Mouse (Mus musculus): Measurements from ENCODE around the gene Rbp1. TPM values are rescaled to one million over a fixed set of nuclear protein-coding genes. Genes with fewer than 3 reads are reported as not detected.

The Rbp1 gene
- total and polyA plus RNA-seq, 2 experiments: 10.7 to 11.5 TPM

- 26% methylated on average over 2 of the region's 2 CpGs for WGBS
- no peaks in the 10 kb centered on the region for H3K79me2 ChIP-seq (ENCODE audit: control insufficient read depth, insufficient read depth, low read length)
- no peak overlapping the region for H3K27ac ChIP-seq (replicated peaks; ENCODE audit: insufficient read depth, low read depth, low read length)
- no peak overlapping the region for H3K4me3 ChIP-seq (ENCODE audit: insufficient read depth, low read depth, low read length)
- H3K4me1 ChIP-seq (ENCODE audit: control insufficient read depth, insufficient read depth, low read length): no peaks in the 10 kb centered on the region
- H3K36me3 ChIP-seq (ENCODE audit: control insufficient read depth, insufficient read depth, low read length): no peaks in the 10 kb centered on the region
- no peaks in the 10 kb centered on the region for H3K27me3 ChIP-seq (ENCODE audit: control insufficient read depth, insufficient read depth, low read length)
- TF ChIP-seq CTCF (IDR thresholded peaks at IDR 0.05; ENCODE audit: low read depth, low read length): no peak
- TF ChIP-seq POLR2A (IDR thresholded peaks at IDR 0.05; ENCODE audit: extremely low read depth, insufficient read depth, low read length): no peak
- no peak for DNase-seq (ENCODE audit: extremely low read depth, low read depth, low spot score)
- H3K9ac ChIP-seq (ENCODE audit: low read depth, low read length): no peak overlapping the region
These were observed 43.9 kb downstream of the Rbp1 start for GRCm38 (mm10) chr9:98466709-98467108.

- Histone ChIP-seq H3K27me3 (ENCODE audit: control insufficient read depth, insufficient read depth, low read length) (no peaks in the 10 kb centered on the region), H3K27ac (replicated peaks; ENCODE audit: insufficient read depth, low read depth, low read length) (no peak overlapping the region), H3K9ac (ENCODE audit: low read depth, low read length) (no peak overlapping the region), H3K36me3 (ENCODE audit: control insufficient read depth, insufficient read depth, low read length) (no peaks in the 10 kb centered on the region), H3K4me3 (ENCODE audit: insufficient read depth, low read depth, low read length) (no peak overlapping the region), H3K4me1 (ENCODE audit: control insufficient read depth, insufficient read depth, low read length) (peaks cover 2% of the 10 kb centered on the region), H3K79me2 (ENCODE audit: control insufficient read depth, insufficient read depth, low read length) (no peaks in the 10 kb centered on the region)
- TF ChIP-seq POLR2A (IDR thresholded peaks at IDR 0.05; ENCODE audit: extremely low read depth, insufficient read depth, low read length) (no peak), CTCF (IDR thresholded peaks at IDR 0.05; ENCODE audit: low read depth, low read length) (no peak)
- no peak for DNase-seq (ENCODE audit: extremely low read depth, low read depth, low spot score)
- WGBS: 89% methylated on average over 2 of the region's 2 CpGs
These were observed 57.5 kb downstream of the Rbp1 start for GRCm38 (mm10) chr9:98480172-98480749.

- no peak for DNase-seq (ENCODE audit: extremely low read depth, low read depth, low spot score)
These were observed 59.5 kb downstream of the Rbp1 start for GRCm38 (mm10) chr9:98482256-98482655.

GRCm38 (mm10) chr9:98485020-98485419, 62.3 kb downstream of the Rbp1 start:
- Histone ChIP-seq H3K27ac (replicated peaks; ENCODE audit: insufficient read depth, low read depth, low read length) (no peak overlapping the region), H3K27me3 (ENCODE audit: control insufficient read depth, insufficient read depth, low read length) (no peaks in the 10 kb centered on the region), H3K4me1 (ENCODE audit: control insufficient read depth, insufficient read depth, low read length) (peaks cover 3% of the 10 kb centered on the region; the same call in 1 of the 2 replicates), H3K79me2 (ENCODE audit: control insufficient read depth, insufficient read depth, low read length) (no peaks in the 10 kb centered on the region), H3K4me3 (ENCODE audit: insufficient read depth, low read depth, low read length) (no peak overlapping the region), H3K9ac (ENCODE audit: low read depth, low read length) (no peak overlapping the region), H3K36me3 (ENCODE audit: control insufficient read depth, insufficient read depth, low read length) (no peaks in the 10 kb centered on the region)
- WGBS: 38% methylated on average over 7 of the region's 7 CpGs
- no peak for DNase-seq (ENCODE audit: extremely low read depth, low read depth, low spot score)
- TF ChIP-seq POLR2A (IDR thresholded peaks at IDR 0.05; ENCODE audit: extremely low read depth, insufficient read depth, low read length): no peak

More at GRCm38 (mm10) chr9:98482256-98482655, 59.5 kb downstream of the Rbp1 start:
- Histone ChIP-seq H3K27me3 (ENCODE audit: control insufficient read depth, insufficient read depth, low read length) (no peaks in the 10 kb centered on the region), H3K36me3 (ENCODE audit: control insufficient read depth, insufficient read depth, low read length) (no peaks in the 10 kb centered on the region), H3K4me1 (ENCODE audit: control insufficient read depth, insufficient read depth, low read length) (peaks cover 3% of the 10 kb centered on the region; the same call in 1 of the 2 replicates), H3K27ac (replicated peaks; ENCODE audit: insufficient read depth, low read depth, low read length) (no peak overlapping the region), H3K79me2 (ENCODE audit: control insufficient read depth, insufficient read depth, low read length) (no peaks in the 10 kb centered on the region), H3K9ac (ENCODE audit: low read depth, low read length) (no peak overlapping the region), H3K4me3 (ENCODE audit: insufficient read depth, low read depth, low read length) (no peak overlapping the region)
- TF ChIP-seq CTCF (IDR thresholded peaks at IDR 0.05; ENCODE audit: low read depth, low read length) (no peak), POLR2A (IDR thresholded peaks at IDR 0.05; ENCODE audit: extremely low read depth, insufficient read depth, low read length) (no peak)
- 82% methylated on average over 4 of the region's 4 CpGs for WGBS

- TF ChIP-seq CTCF (IDR thresholded peaks at IDR 0.05; ENCODE audit: low read depth, low read length): no peak
- TF ChIP-seq POLR2A (IDR thresholded peaks at IDR 0.05; ENCODE audit: extremely low read depth, insufficient read depth, low read length): no peak
- no peaks in the 10 kb centered on the region for H3K27me3 ChIP-seq (ENCODE audit: control insufficient read depth, insufficient read depth, low read length)
- no peak within 1 kb of the TSS for H3K9ac ChIP-seq (ENCODE audit: low read depth, low read length)
- H3K4me3 ChIP-seq (ENCODE audit: insufficient read depth, low read depth, low read length): no peak within 1 kb of the TSS
- 82% methylated on average over 3 of the region's 3 CpGs for WGBS
- no peak for DNase-seq (ENCODE audit: extremely low read depth, low read depth, low spot score)
- no peaks in the 10 kb centered on the region for H3K79me2 ChIP-seq (ENCODE audit: control insufficient read depth, insufficient read depth, low read length)
- peaks cover 3% of the 10 kb centered on the region; the same call in 1 of the 2 replicates for H3K4me1 ChIP-seq (ENCODE audit: control insufficient read depth, insufficient read depth, low read length)
- H3K36me3 ChIP-seq (ENCODE audit: control insufficient read depth, insufficient read depth, low read length): no peaks in the 10 kb centered on the region
- H3K27ac ChIP-seq (replicated peaks; ENCODE audit: insufficient read depth, low read depth, low read length): no peak within 1 kb of the TSS
These were observed 63.1 kb downstream of the Rbp1 start, which contains the start of gene Rbp2 for GRCm38 (mm10) chr9:98485815-98486214. Gene Rbp2, plus strand, starts transcription at chr9:98486115.

- peaks cover 3% of the 10 kb centered on the region; the same call in 1 of the 2 replicates for H3K4me1 ChIP-seq (ENCODE audit: control insufficient read depth, insufficient read depth, low read length)
- H3K27me3 ChIP-seq (ENCODE audit: control insufficient read depth, insufficient read depth, low read length): no peaks in the 10 kb centered on the region
- H3K36me3 ChIP-seq (ENCODE audit: control insufficient read depth, insufficient read depth, low read length): no peaks in the 10 kb centered on the region
- TF ChIP-seq POLR2A (IDR thresholded peaks at IDR 0.05; ENCODE audit: extremely low read depth, insufficient read depth, low read length) (no peak), CTCF (IDR thresholded peaks at IDR 0.05; ENCODE audit: low read depth, low read length) (no peak)
- no peak overlapping the region for H3K4me3 ChIP-seq (ENCODE audit: insufficient read depth, low read depth, low read length)
- no peak overlapping the region for H3K27ac ChIP-seq (replicated peaks; ENCODE audit: insufficient read depth, low read depth, low read length)
- no peak overlapping the region for H3K9ac ChIP-seq (ENCODE audit: low read depth, low read length)
- H3K79me2 ChIP-seq (ENCODE audit: control insufficient read depth, insufficient read depth, low read length): no peaks in the 10 kb centered on the region
- WGBS: 80% methylated on average over 6 of the region's 6 CpGs
- DNase-seq (ENCODE audit: extremely low read depth, low read depth, low spot score): no peak
These were observed 64.5 kb downstream of the Rbp1 start for GRCm38 (mm10) chr9:98487273-98487672.
